Mouse (Mus musculus) thymus, adult 2 months (tissue): ENCODE measurements at regions not wholly inside any gene's neighbourhood (a gene's known extent, or its start where the extent isn't known, plus 50 kb on each side); places are given as distances from the start of the nearest gene placed in this dataset.

Experiments
- DNase-seq: peaks from one replicate; pipeline ENCODE4 v3.0.0; 2021
- H3K27ac ChIP-seq: fragments of 200-500 bp; 2 replicates; pipeline ENCODE4 v1.5.1; 2012; ENCODE audit warnings: low read length, control low read depth; ENCODE audit not compliant: control insufficient read depth, insufficient read depth
- H3K27me3 ChIP-seq: fragments of 200-500 bp; 2 replicates; pipeline ENCODE4 v1.6.1; 2012; ENCODE audit warnings: mild to moderate bottlenecking, low read length, moderate library complexity, mixed read lengths; ENCODE audit not compliant: control insufficient read depth, insufficient read depth
- H3K36me3 ChIP-seq: fragments of 200-500 bp; 2 replicates; pipeline ENCODE4 v1.6.1; 2012; ENCODE audit warnings: mild to moderate bottlenecking, low read length, moderate library complexity; ENCODE audit not compliant: control insufficient read depth, insufficient read depth
- H3K4me1 ChIP-seq: fragments of 200-500 bp; replicated peaks from 2 replicates; pipeline ENCODE4 v1.6.1; 2012; ENCODE audit warnings: low read length; ENCODE audit not compliant: control insufficient read depth, insufficient read depth
- H3K4me3 ChIP-seq: fragments of 200-500 bp; 2 replicates; pipeline ENCODE4 v1.5.1; 2012; ENCODE audit warnings: mild to moderate bottlenecking, low read length, control low read depth, moderate library complexity; ENCODE audit not compliant: control insufficient read depth, insufficient read depth
- CTCF ChIP-seq: fragments of 200-500 bp; IDR thresholded peaks from 2 replicates; pipeline ENCODE4 v1.5.1; 2012; ENCODE audit warnings: mild to moderate bottlenecking, control low read depth, low read length, moderate library complexity, borderline replicate concordance; ENCODE audit not compliant: control insufficient read depth, poor library complexity, insufficient read depth; ENCODE audit errors: extremely low read depth
- POLR2A ChIP-seq: fragments of 200-500 bp; IDR thresholded peaks from 2 replicates; pipeline ENCODE4 v1.6.1; 2012; ENCODE audit warnings: mild to moderate bottlenecking, low read length, control low read depth, moderate library complexity; ENCODE audit not compliant: control insufficient read depth, poor library complexity, insufficient read depth; ENCODE audit errors: extremely low read depth
- WGBS: fragments of 180-500 bp; shearing (Covaris S2); methylation state at CpG from one replicate; pipeline ENCODE4 v1.1.7; 2018; 5-methylcytosine and 5-hydroxymethylcytosine counted together

GRCm38 (mm10) chr6:51178061-51178791 is 254.2 kb upstream of the Nfe2l3 start:
- Histone ChIP-seq H3K36me3 (no peaks in the 10 kb centered on the region), H3K4me3 (no peak overlapping the region), H3K27me3 (peaks cover 27% of the 10 kb centered on the region), H3K27ac (no peak overlapping the region), H3K4me1 (no peaks in the 10 kb centered on the region)
- WGBS = 2% methylated on average over 32 of the region's 34 CpGs
- TF ChIP-seq POLR2A = no peak
- TF ChIP-seq CTCF = no peak
- DNase-seq = peak; percentile 51

DNA sequence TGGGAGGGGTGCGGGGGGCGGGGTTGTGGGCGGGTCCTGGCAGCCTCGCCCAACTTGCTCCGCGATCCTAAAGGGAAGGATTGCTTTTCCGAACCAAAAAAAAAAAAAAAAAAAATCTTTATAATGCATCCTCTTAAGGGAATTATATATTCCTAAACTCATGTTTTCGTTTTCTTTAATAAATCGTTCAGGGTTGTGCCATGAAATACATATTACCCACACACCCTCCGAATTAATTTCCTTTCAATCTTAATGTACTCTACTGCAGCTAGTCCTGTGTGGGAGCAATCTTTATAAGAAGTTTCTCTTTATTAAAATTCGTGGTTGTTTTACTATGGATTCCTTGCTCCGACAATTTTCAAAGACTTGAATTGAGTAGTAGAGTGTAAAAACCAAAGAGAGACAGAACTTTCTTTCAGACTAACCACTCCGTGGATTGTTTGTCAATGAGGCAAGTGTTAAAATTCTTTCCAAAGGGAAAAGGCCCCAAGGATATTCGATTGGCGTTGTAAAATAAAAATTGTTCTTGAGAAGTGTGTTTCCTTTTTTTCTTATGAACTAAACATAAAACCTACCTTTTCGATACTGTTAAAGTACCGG is 253.6 kb upstream of the Nfe2l3 start:
- TF ChIP-seq CTCF (no peak), POLR2A (no peak)
- WGBS = 4% methylated on average over 17 of the region's 17 CpGs
- no peak overlapping the region for H3K4me3 ChIP-seq
- H3K27me3 ChIP-seq = peaks cover 27% of the 10 kb centered on the region
- no peak overlapping the region for H3K27ac ChIP-seq
- no peak for DNase-seq
- H3K4me1 ChIP-seq = no peaks in the 10 kb centered on the region
- no peaks in the 10 kb centered on the region for H3K36me3 ChIP-seq

- no peak for TF ChIP-seq POLR2A
- no peak for DNase-seq
- Histone ChIP-seq H3K4me1 (no peaks in the 10 kb centered on the region), H3K4me3 (no peak overlapping the region), H3K27ac (no peak overlapping the region), H3K27me3 (peaks cover 22% of the 10 kb centered on the region), H3K36me3 (no peaks in the 10 kb centered on the region)
- 13% methylated on average over 17 of the region's 17 CpGs for WGBS
Measured at GRCm38 (mm10) chr6:51179741-51180537, 252.5 kb upstream of the Nfe2l3 start.

GRCm38 (mm10) chr6:51180881-51181875 is 251.3 kb upstream of the Nfe2l3 start:
- no peak overlapping the region for H3K27ac ChIP-seq
- no peaks in the 10 kb centered on the region for H3K36me3 ChIP-seq
- H3K4me3 ChIP-seq = no peak overlapping the region
- no peak for TF ChIP-seq CTCF
- TF ChIP-seq POLR2A = no peak
- no peak for DNase-seq
- 18% methylated on average over 11 of the region's 11 CpGs for WGBS
- no peaks in the 10 kb centered on the region for H3K4me1 ChIP-seq
- peaks cover 26% of the 10 kb centered on the region for H3K27me3 ChIP-seq

DNA sequence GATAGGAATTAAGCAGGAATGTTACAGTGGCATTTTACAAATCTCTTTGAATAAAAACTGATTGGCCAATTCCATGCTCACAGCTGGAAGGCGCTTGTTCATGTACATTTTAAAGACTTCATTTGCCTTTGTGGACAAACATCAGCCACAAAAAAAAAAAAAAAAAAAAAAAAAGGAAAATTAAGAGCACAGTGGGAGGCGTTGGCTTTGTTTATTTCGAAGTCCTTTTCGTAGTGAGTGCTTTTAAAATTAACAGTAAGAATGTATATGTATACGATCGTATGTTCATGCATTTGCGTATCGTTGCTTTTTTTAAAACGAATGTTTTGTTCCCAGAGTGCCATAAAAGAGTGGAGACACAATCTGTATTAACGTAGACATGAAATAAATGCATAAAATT is 250.6 kb upstream of the Nfe2l3 start:
- WGBS = 34% methylated on average over 10 of the region's 10 CpGs
- H3K4me3 ChIP-seq = no peak overlapping the region
- no peak for DNase-seq
- H3K27me3 ChIP-seq = peaks cover 29% of the 10 kb centered on the region
- no peak overlapping the region for H3K27ac ChIP-seq
- no peaks in the 10 kb centered on the region for H3K36me3 ChIP-seq
- TF ChIP-seq CTCF (no peak), POLR2A (no peak)
- no peaks in the 10 kb centered on the region for H3K4me1 ChIP-seq

DNA sequence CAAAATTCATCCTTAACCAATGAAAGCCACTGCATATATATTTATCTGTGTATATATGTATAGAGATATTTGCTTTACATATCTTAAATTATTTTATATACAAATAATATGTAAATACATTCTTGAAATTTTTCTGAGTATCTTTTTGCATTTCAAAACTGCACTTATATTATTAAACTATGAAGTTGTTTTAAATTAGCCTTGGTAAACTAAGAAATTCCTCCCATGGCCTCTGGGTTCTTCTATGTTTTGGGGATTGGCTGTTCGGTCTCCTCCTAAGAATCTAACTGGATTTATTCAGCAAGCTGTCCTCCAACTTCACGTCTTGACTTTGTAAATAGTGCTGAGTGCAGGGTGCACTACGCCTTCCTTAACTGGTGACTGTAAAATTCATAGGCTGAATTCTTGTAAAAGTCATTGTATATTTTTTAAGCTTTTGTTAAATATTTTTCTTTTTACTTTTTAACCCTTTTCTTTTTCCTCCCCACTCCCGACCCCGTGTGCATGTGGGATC is 249.6 kb upstream of the Nfe2l3 start:
- H3K27ac ChIP-seq = no peak overlapping the region
- H3K27me3 ChIP-seq = peaks cover 29% of the 10 kb centered on the region
- 22% methylated on average over 5 of the region's 5 CpGs for WGBS
- no peak overlapping the region for H3K4me3 ChIP-seq
- no peaks in the 10 kb centered on the region for H3K4me1 ChIP-seq
- H3K36me3 ChIP-seq = no peaks in the 10 kb centered on the region
- TF ChIP-seq POLR2A = no peak
- no peak for TF ChIP-seq CTCF
- DNase-seq = no peak
